Mouse (Mus musculus): Measurements from ENCODE around the gene Tor1a. TPM values are rescaled to one million over a fixed set of nuclear protein-coding genes. Genes with fewer than 3 reads are reported as not detected.
"Not testable (repeated sequence)": the region's sequence is repeated elsewhere in the genome, so short reads cannot be mapped to it uniquely, and the experiment has no call there.

Gene Tor1a
- polyA plus RNA-seq, 1 experiment from 2014 or later = 45.9 TPM

DNA sequence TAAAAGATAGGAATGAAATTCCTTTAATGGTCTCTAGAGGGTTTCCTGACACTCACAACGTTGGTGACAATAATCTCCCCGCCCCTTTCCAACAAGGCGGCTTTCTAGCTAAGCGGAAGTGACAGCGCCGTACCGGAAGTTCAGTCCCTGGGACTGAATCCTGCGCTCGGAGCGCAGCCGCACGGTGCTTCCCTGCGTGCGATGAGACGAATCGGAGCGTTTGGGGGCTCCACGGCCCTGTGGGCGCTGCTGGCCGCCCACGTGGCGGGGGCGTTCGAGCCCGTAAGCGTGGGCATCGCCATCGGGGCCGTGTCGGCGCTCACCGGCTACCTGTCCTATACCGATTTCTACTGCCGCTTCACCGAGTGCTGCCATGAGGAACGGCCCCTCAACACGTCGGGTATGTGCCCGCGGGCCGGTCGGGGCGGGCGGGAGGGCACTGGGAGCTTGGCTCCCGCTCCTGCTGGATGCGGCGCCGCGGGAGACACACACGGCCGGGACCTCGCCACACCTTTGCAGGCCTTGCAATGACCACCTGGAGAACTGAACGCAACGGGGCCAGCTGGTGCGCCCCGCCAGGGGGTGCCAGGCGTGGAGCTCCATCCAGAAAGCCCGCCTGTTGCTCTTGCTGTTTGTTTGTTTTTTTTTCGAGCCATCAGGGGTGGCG lies 14.8 kb downstream of the Tor1a start, which contains the start of gene Tor1b:
Gene Tor1b (plus strand): TSS at position 136 of the 667 bp plus-strand sequence.
- Histone ChIP-seq H3K27me3 (no peaks in the 10 kb centered on the region), H3K36me3 (peaks cover 18% of the 10 kb centered on the region), H3K9ac (peak within 1 kb of the TSS; percentile 95), H3K27ac (peak within 1 kb of the TSS; percentile 86), H3K4me2 (peak within 1 kb of the TSS; percentile 93), H3K4me3 (peak within 1 kb of the TSS; percentile 95), H3K9me3 (replicated peaks) (no peaks in the 10 kb centered on the region), H3K4me1 (replicated peaks) (peaks cover 25% of the 10 kb centered on the region)
- WGBS = under 1% methylated on average over 60 of the region's 60 CpGs
- ATAC-seq (replicated peaks; ENCODE audit: insufficient number of reproducible peaks, insufficient read depth, low FRiP score, low read depth) = peak; percentile 89

DNA sequence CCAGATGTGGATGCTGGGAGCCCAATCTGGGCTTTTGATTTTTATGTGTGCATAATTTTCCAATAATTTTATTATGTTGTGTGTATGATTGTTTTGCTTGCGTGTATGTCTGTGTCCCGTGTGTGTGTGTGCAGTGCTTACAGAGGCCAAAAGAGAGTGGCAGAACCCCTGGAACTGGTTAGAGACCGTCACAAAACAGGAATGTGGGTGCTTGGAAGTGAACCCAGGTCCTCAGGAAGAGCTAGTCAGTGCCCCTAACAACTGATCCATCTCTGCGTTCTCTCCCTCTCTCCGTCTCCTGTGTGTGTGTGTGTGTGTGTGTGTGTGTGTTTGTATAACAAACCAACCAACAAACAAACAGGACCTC lies 15.3 kb downstream of the Tor1a start:
- H3K27ac ChIP-seq = peak overlapping the region; percentile 86
- H3K4me1 ChIP-seq (replicated peaks) = peaks cover 25% of the 10 kb centered on the region
- ATAC-seq (replicated peaks; ENCODE audit: insufficient number of reproducible peaks, insufficient read depth, low FRiP score, low read depth) = no peak
- H3K4me3 ChIP-seq = peak overlapping the region; percentile 95
- 35% methylated on average over 5 of the region's 5 CpGs for WGBS
- peaks cover 13% of the 10 kb centered on the region for H3K36me3 ChIP-seq
- no peaks in the 10 kb centered on the region for H3K9me3 ChIP-seq (replicated peaks)
- H3K4me2 ChIP-seq = peak overlapping the region; percentile 93
- H3K9ac ChIP-seq = peak overlapping the region; percentile 95; the same call in 1 of the 2 replicates
- no peaks in the 10 kb centered on the region for H3K27me3 ChIP-seq

DNA sequence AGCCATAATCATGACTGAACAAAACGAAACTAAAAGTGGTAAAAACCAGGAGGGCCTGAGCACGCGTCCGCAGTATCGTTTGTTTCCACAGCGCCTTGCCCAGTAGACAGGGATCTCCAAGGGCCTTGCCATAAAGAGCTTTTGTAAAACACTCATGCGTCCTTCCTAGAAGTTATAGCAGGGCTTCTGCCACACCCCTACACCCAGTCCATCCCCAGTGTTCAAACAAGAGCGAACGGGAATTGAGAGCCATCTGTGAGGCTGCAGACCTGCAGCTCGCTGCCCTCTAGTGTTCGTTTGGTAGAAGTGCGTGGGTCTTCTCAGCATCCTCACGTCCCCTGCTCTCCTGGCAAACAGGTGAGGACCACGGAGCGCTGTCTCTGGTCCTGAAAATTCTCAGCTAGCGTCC lies 25.1 kb downstream of the Tor1a start:
- Histone ChIP-seq H3K36me3 (no peaks in the 10 kb centered on the region), H3K4me3 (peak overlapping the region; percentile 44), H3K4me2 (peak overlapping the region; percentile 61), H3K9me3 (replicated peaks) (no peaks in the 10 kb centered on the region), H3K9ac (no peak overlapping the region), H3K27ac (no peak overlapping the region), H3K4me1 (replicated peaks) (no peaks in the 10 kb centered on the region), H3K27me3 (no peaks in the 10 kb centered on the region)
- ATAC-seq (replicated peaks; ENCODE audit: insufficient number of reproducible peaks, insufficient read depth, low FRiP score, low read depth) = no peak; the same call in 1 of the 2 replicates
- 25% methylated on average over 16 of the region's 16 CpGs for WGBS

DNA sequence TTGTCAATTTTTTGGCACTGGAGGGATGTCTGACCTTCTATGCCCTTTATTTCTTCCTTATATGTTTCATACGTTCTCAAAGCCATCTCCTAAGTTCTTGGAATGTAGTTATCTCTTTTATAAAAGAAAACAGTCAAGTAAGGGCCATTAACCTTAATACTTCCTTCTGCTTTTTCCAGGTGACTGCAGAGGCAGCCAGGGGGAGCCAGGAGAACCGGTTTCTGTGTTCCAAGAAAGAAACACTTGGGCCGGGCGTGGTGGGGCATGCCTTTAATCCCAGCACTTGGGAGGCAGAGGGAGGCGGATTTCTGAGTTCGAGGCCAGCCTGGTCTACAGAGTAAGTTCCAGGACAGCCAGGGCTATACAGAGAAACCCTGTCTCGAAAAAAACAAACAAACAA lies 25.6 kb downstream of the Tor1a start:
- H3K36me3 ChIP-seq; H3K9me3 ChIP-seq (replicated peaks); H3K4me1 ChIP-seq (replicated peaks); H3K9ac ChIP-seq; ATAC-seq (replicated peaks; ENCODE audit: insufficient number of reproducible peaks, insufficient read depth, low FRiP score, low read depth); H3K4me3 ChIP-seq; H3K27ac ChIP-seq; H3K27me3 ChIP-seq: not testable (repeated sequence)
- peak overlapping the region; percentile 61 for H3K4me2 ChIP-seq
- 46% methylated on average over 7 of the region's 7 CpGs for WGBS

DNA sequence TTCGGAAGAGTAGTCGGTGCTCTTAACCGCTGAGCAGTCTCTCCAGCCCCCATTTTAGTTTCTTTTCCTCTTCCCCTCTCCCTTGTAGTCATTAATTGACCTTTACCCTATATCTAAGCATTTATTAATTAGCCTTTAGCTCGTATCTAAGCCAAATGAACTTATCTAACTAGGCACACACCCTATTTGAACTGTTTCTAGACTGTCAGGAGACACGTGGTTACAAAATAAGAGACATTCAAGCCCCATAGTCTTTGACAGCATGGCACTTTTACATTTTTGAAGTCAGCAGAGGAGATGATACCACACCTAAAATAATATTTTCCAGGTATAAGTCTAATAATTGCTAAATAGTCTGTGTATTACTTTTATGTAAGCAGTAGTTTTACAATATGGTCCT lies 26.1 kb downstream of the Tor1a start:
- Histone ChIP-seq H3K4me1 (replicated peaks) (no peaks in the 10 kb centered on the region), H3K27ac (no peak overlapping the region), H3K4me2 (no peak overlapping the region), H3K27me3 (no peaks in the 10 kb centered on the region), H3K36me3 (no peaks in the 10 kb centered on the region), H3K9ac (no peak overlapping the region), H3K4me3 (no peak overlapping the region), H3K9me3 (replicated peaks) (no peaks in the 10 kb centered on the region)
- no peak for ATAC-seq (replicated peaks; ENCODE audit: insufficient number of reproducible peaks, insufficient read depth, low FRiP score, low read depth)
- WGBS = 83% methylated on average over 5 of the region's 5 CpGs

DNA sequence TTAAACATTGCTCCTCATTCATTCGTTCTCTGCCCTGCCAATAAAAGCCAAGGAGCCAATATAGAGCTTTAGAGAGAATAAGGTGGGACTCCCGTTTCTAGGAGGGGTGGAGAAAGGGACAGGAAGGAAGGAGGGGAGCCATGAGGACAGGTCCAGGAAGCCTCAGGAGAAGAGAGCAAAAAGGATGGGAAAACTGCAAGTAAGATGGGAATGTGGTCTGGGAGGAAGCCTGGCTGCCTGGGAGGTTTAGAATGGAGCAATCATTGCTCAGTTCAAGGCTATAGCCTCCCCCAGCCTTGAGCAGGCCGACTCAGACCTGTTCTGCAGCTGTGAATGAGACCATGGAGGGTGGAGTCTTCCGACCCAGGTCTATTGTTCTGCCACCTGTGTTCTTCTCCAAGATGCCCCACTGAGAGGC lies 29.1 kb downstream of the Tor1a start:
- H3K9ac ChIP-seq = no peak overlapping the region
- no peak overlapping the region for H3K4me2 ChIP-seq
- no peaks in the 10 kb centered on the region for H3K9me3 ChIP-seq (replicated peaks)
- no peaks in the 10 kb centered on the region for H3K36me3 ChIP-seq
- WGBS = 41% methylated on average over 4 of the region's 4 CpGs
- H3K27me3 ChIP-seq = no peaks in the 10 kb centered on the region
- H3K27ac ChIP-seq = no peak overlapping the region
- no peak overlapping the region for H3K4me3 ChIP-seq
- ATAC-seq (replicated peaks; ENCODE audit: insufficient number of reproducible peaks, insufficient read depth, low FRiP score, low read depth) = no peak
- no peaks in the 10 kb centered on the region for H3K4me1 ChIP-seq (replicated peaks)

DNA sequence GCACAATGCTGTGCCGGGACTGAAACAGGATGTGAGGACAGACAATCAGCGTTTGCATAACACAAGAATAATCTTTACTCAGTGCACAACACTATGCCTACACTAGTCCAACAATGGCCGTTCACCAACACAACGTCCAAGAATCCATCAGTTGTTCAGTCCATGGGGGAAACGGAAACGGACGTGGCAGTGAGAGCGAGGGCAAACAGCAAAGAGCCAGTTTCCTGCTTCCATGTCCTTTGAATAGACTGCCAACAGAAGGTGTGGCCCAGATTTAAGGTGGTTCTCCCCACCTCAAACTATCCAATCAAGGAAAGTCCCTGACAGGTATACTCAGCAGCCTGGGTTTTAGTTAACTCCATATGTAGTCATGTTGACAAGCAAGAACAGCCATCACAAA lies 30.0 kb downstream of the Tor1a start:
- 65% methylated on average over 8 of the region's 8 CpGs for WGBS
- Histone ChIP-seq H3K9ac (no peak overlapping the region), H3K4me1 (replicated peaks) (no peaks in the 10 kb centered on the region), H3K4me3 (no peak overlapping the region), H3K27ac (no peak overlapping the region), H3K36me3 (no peaks in the 10 kb centered on the region), H3K27me3 (no peaks in the 10 kb centered on the region), H3K4me2 (no peak overlapping the region), H3K9me3 (replicated peaks) (no peaks in the 10 kb centered on the region)
- ATAC-seq (replicated peaks; ENCODE audit: insufficient number of reproducible peaks, insufficient read depth, low FRiP score, low read depth) = no peak

DNA sequence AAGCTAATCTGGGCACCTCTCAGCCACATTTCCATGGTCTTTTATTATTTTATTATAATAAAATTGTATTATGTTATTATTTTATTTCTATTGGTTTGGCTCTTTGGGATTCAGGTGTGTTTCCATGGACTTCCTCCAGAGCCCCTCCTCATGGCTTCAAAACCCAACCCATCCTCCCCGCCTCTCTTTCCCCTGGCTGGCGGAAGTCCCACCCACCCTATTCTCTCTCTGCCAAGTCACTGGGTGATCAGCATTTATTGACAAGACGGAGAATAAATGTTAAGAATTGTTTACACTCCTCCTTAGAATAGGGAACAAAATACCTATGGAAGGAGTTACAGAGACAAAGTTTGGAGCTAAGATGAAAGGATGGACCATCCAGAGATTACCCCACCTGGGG lies 30.9 kb downstream of the Tor1a start:
- Histone ChIP-seq H3K27ac (no peak overlapping the region), H3K4me1 (replicated peaks) (no peaks in the 10 kb centered on the region), H3K4me2 (no peak overlapping the region), H3K4me3 (no peak overlapping the region), H3K27me3 (no peaks in the 10 kb centered on the region), H3K9ac (no peak overlapping the region), H3K36me3 (no peaks in the 10 kb centered on the region), H3K9me3 (replicated peaks) (no peaks in the 10 kb centered on the region)
- 67% methylated on average over 3 of the region's 3 CpGs for WGBS
- ATAC-seq (replicated peaks; ENCODE audit: insufficient number of reproducible peaks, insufficient read depth, low FRiP score, low read depth) = no peak

DNA sequence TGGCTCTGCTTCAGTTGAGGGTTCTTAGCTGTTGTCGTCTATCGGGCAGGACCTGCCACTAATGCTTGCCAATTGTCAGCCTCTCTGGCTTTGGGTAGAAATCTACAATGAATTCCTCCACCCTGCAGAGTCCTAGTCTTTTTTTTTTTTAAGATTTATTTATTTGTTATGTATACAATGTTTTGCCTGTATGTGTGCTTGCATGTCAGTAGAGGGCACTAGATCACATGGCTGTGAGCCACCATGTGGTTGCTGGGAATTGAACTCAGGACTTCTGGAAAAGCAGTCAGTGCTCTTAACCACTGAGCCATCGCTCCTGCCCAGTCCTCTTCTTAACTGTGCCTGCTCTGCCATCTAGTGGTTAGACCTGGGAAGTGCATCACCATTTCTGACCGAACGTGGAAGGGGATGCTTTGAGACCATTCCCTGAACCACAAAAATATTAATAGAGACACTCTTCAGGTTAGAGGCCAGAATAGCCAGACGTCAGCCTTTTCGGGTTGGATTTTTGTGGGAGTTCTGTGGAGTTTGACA lies 33.7 kb downstream of the Tor1a start:
- H3K9ac ChIP-seq = no peak overlapping the region
- no peak overlapping the region for H3K27ac ChIP-seq
- no peak overlapping the region for H3K4me2 ChIP-seq
- peaks cover 10% of the 10 kb centered on the region for H3K4me1 ChIP-seq (replicated peaks)
- no peaks in the 10 kb centered on the region for H3K9me3 ChIP-seq (replicated peaks)
- WGBS = 14% methylated on average over 7 of the region's 7 CpGs
- no peak overlapping the region for H3K4me3 ChIP-seq
- no peaks in the 10 kb centered on the region for H3K36me3 ChIP-seq
- no peaks in the 10 kb centered on the region for H3K27me3 ChIP-seq
- no peak for ATAC-seq (replicated peaks; ENCODE audit: insufficient number of reproducible peaks, insufficient read depth, low FRiP score, low read depth)

DNA sequence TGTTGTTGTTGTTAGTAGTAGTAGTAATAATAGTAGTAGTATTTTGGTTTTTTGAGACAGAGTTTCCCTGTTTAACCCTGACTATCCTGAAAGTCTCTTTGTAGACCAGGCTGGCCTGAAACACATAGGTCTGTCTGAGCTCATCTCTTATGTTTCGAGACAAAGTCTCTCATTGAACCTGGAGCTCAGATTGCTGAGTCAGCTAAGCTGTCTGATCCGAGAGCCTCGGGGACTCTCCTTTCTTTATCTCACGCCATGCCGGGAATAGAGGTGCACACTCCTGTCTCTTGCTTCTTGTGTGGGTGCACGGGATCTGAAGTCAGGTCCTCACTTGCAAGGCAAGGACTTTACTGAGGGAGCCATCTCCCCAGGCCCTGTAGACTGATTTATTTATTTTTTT lies 34.7 kb downstream of the Tor1a start:
- no peak overlapping the region for H3K27ac ChIP-seq
- no peaks in the 10 kb centered on the region for H3K36me3 ChIP-seq
- H3K9me3 ChIP-seq (replicated peaks) = no peaks in the 10 kb centered on the region
- no peak overlapping the region for H3K9ac ChIP-seq
- no peaks in the 10 kb centered on the region for H3K27me3 ChIP-seq
- H3K4me2 ChIP-seq = no peak overlapping the region
- ATAC-seq (replicated peaks; ENCODE audit: insufficient number of reproducible peaks, insufficient read depth, low FRiP score, low read depth) = no peak
- peaks cover 17% of the 10 kb centered on the region for H3K4me1 ChIP-seq (replicated peaks)
- H3K4me3 ChIP-seq = no peak overlapping the region
- 67% methylated on average over 6 of the region's 6 CpGs for WGBS

DNA sequence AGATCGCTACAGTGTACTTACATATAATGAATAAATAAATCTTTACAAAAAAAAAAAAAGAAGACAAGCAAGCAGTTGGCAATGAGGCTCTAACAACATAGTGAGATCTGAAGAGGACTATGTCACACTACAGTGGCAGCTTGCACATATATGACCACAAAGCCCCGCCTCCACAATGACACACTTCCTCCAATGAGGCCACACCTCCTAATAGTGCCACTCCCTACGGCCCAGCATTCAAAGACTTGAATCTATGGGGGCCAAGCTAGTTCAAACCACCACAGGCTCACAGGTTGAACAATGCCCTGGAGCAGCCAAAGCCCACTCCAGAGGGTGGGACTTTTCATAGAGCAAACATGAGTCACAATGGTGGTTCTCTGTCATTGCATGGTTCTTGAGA lies 35.8 kb downstream of the Tor1a start:
- Histone ChIP-seq H3K36me3 (no peaks in the 10 kb centered on the region), H3K4me1 (replicated peaks) (peaks cover 27% of the 10 kb centered on the region), H3K27ac (no peak overlapping the region), H3K9me3 (replicated peaks) (no peaks in the 10 kb centered on the region), H3K9ac (no peak overlapping the region), H3K4me2 (no peak overlapping the region), H3K27me3 (no peaks in the 10 kb centered on the region), H3K4me3 (no peak overlapping the region)
- 86% methylated on average over 3 of the region's 3 CpGs for WGBS
- ATAC-seq (replicated peaks; ENCODE audit: insufficient number of reproducible peaks, insufficient read depth, low FRiP score, low read depth) = no peak

DNA sequence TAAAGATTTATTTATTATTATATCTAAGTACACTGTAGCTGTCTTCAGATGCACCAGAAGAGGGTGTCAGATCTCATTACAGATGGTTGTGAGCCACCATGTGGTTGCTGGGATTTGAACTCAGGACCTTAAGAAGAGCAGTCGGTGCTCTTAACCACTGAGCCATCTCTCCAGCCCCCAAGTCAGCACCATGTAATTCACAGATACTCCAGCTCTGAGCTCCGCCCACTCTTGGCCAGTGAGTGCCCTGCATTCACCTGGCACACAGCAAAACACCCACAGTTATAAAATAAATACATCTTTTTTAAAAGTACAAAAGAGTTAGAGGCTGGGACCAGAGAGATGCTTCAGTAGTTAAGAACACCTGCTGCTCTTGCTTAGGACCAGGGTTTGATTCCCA lies 36.9 kb downstream of the Tor1a start:
- H3K4me2 ChIP-seq; H3K27ac ChIP-seq; H3K36me3 ChIP-seq; H3K27me3 ChIP-seq; H3K9ac ChIP-seq; H3K4me3 ChIP-seq; ATAC-seq (replicated peaks; ENCODE audit: insufficient number of reproducible peaks, insufficient read depth, low FRiP score, low read depth); H3K9me3 ChIP-seq (replicated peaks): not testable (repeated sequence)
- H3K4me1 ChIP-seq (replicated peaks) = peaks cover 31% of the 10 kb centered on the region
- WGBS = 70% methylated on average over 2 of the region's 2 CpGs
